Mouse (Mus musculus) kidney, postnatal 0 days (tissue): Measurements from ENCODE around the gene Rtel1. TPM values are rescaled to one million over a fixed set of nuclear protein-coding genes. Genes with fewer than 3 reads are reported as not detected.

Source experiments
- ATAC-seq: fragments of 200-750 bp; cut with Nextera tagmentation; replicated peaks from 2 replicates; pipeline ENCODE4 v1.8.0; 2017; ENCODE audit warnings: low read depth, moderate number of reproducible peaks, moderate TSS enrichment, moderate library complexity; ENCODE audit not compliant: low FRiP score
- DNase-seq: peaks from one replicate; pipeline ENCODE4 v3.0.0-alpha.2; 2016; ENCODE audit warnings: low spot score
- H3K27ac ChIP-seq: fragments of 300-500 bp; sonication (generic); 2 replicates; pipeline ENCODE4 v1.5.1; 2014; ENCODE audit warnings: mild to moderate bottlenecking
- H3K27me3 ChIP-seq: fragments of 300-500 bp; sonication (generic); 2 replicates; pipeline ENCODE4 v1.6.1; 2014; ENCODE audit warnings: low read length, mixed read lengths; ENCODE audit not compliant: insufficient read depth
- H3K36me3 ChIP-seq: fragments of 300-500 bp; sonication (generic); 2 replicates; pipeline ENCODE4 v1.6.1; 2014; ENCODE audit warnings: low read length, mixed read lengths; ENCODE audit not compliant: insufficient read depth
- H3K4me1 ChIP-seq: fragments of 300-500 bp; sonication (generic); replicated peaks from 2 replicates; pipeline ENCODE4 v1.6.1; 2014; ENCODE audit warnings: antibody characterized with exemption, low read length, mixed read lengths; ENCODE audit not compliant: insufficient read depth
- H3K4me2 ChIP-seq: fragments of 300-500 bp; sonication (generic); 2 replicates; pipeline ENCODE4 v1.6.1; 2014; ENCODE audit warnings: mild to moderate bottlenecking, low read length, moderate library complexity, mixed read lengths
- H3K4me3 ChIP-seq: fragments of 300-500 bp; sonication (generic); replicated peaks from 2 replicates; pipeline ENCODE4 v1.5.1; 2014; ENCODE audit warnings: low read depth, low read length
- H3K9ac ChIP-seq: fragments of 300-500 bp; sonication (generic); 2 replicates; pipeline ENCODE4 v1.6.1; 2014; ENCODE audit warnings: low read depth, low read length
- H3K9me3 ChIP-seq: fragments of 300-500 bp; sonication (generic); replicated peaks from 2 replicates; pipeline ENCODE4 v1.6.1; 2016; ENCODE audit warnings: low read length, inconsistent platforms, mixed read lengths
- CTCF ChIP-seq: IDR thresholded peaks from 2 replicates; pipeline ENCODE4 v1.5.1; 2016; ENCODE audit warnings: antibody characterized with exemption, low read depth, mild to moderate bottlenecking, moderate library complexity
- WGBS: fragments of 180-500 bp; shearing (Covaris S2); extraction: QIAGEN DNeasy Blood & Tissue Kit; methylation state at CpG from one replicate; pipeline ENCODE4 v1.1.7; 2014; 5-methylcytosine and 5-hydroxymethylcytosine counted together
- polyA plus RNA-seq: library from polyadenylated mRNA; unstranded; fragments of >200 nt; fragmentation: Nextera tagmentation; extraction: Ambion mirVana; gene quantifications from 2 replicates; pipeline ENCODE4 v1.2.1, GENCODE M21; 2015

The Rtel1 gene
- polyA plus RNA-seq, 1 experiment from 2014 or later: 16.8 TPM

- no peak for TF ChIP-seq CTCF
- no peak overlapping the region for H3K27ac ChIP-seq
- H3K4me2 ChIP-seq: peak overlapping the region; percentile 70
- H3K36me3 ChIP-seq: peaks cover 16% of the 10 kb centered on the region
- peak overlapping the region; percentile 62 for H3K4me3 ChIP-seq
- no peaks in the 10 kb centered on the region for H3K9me3 ChIP-seq
- H3K4me1 ChIP-seq: peaks cover 6% of the 10 kb centered on the region
- DNase-seq (no peak), ATAC-seq (peak; percentile 6; the same call in 1 of the 2 replicates)
- peak overlapping the region; percentile 61 for H3K9ac ChIP-seq
- no peaks in the 10 kb centered on the region for H3K27me3 ChIP-seq
- WGBS: 11% methylated on average over 7 of the region's 7 CpGs
Observed at GRCm38 (mm10) chr2:181320103-181320499, 562 bp downstream of the Rtel1 start.

- WGBS: 67% methylated on average over 5 of the region's 5 CpGs
- peaks cover 31% of the 10 kb centered on the region for H3K36me3 ChIP-seq
Observed at GRCm38 (mm10) chr2:181322136-181322535, 2.6 kb downstream of the Rtel1 start.

GRCm38 (mm10) chr2:181326098-181326497 lies 6.6 kb downstream of the Rtel1 start:
- Histone ChIP-seq H3K4me2 (no peak overlapping the region), H3K27ac (no peak overlapping the region), H3K9ac (no peak overlapping the region), H3K27me3 (no peaks in the 10 kb centered on the region), H3K9me3 (no peaks in the 10 kb centered on the region), H3K4me3 (no peak overlapping the region), H3K4me1 (no peaks in the 10 kb centered on the region), H3K36me3 (peaks cover 48% of the 10 kb centered on the region)
- ATAC-seq (no peak), DNase-seq (no peak)
- TF ChIP-seq CTCF: no peak
- 88% methylated on average over 2 of the region's 2 CpGs for WGBS

More at GRCm38 (mm10) chr2:181322136-181322535, 2.6 kb downstream of the Rtel1 start:
- no peak for DNase-seq
- no peak overlapping the region for H3K27ac ChIP-seq
- no peak overlapping the region for H3K4me2 ChIP-seq
- H3K27me3 ChIP-seq: no peaks in the 10 kb centered on the region
- H3K9ac ChIP-seq: no peak overlapping the region
- TF ChIP-seq CTCF: no peak
- ATAC-seq: no peak
- H3K4me1 ChIP-seq: peaks cover 6% of the 10 kb centered on the region
- H3K9me3 ChIP-seq: no peaks in the 10 kb centered on the region
- H3K4me3 ChIP-seq: no peak overlapping the region

- Histone ChIP-seq H3K4me3 (no peak overlapping the region), H3K9ac (no peak overlapping the region)
- DNase-seq: no peak
Observed at GRCm38 (mm10) chr2:181332542-181332941, 13.0 kb downstream of the Rtel1 start.

GRCm38 (mm10) chr2:181334023-181334422 lies 14.5 kb downstream of the Rtel1 start:
- no peak overlapping the region for H3K9ac ChIP-seq
- no peaks in the 10 kb centered on the region for H3K9me3 ChIP-seq
- no peaks in the 10 kb centered on the region for H3K27me3 ChIP-seq
- H3K36me3 ChIP-seq: peaks cover 47% of the 10 kb centered on the region
- 64% methylated on average over 3 of the region's 3 CpGs for WGBS
- no peak overlapping the region for H3K4me3 ChIP-seq
- DNase-seq (peak; percentile 75), ATAC-seq (no peak; the same call in 1 of the 2 replicates)
- no peak overlapping the region for H3K4me2 ChIP-seq
- H3K4me1 ChIP-seq: no peaks in the 10 kb centered on the region
- peak; percentile 75 for TF ChIP-seq CTCF
- H3K27ac ChIP-seq: no peak overlapping the region

More at GRCm38 (mm10) chr2:181332542-181332941, 13.0 kb downstream of the Rtel1 start:
- Histone ChIP-seq H3K27me3 (no peaks in the 10 kb centered on the region), H3K9me3 (no peaks in the 10 kb centered on the region), H3K27ac (no peak overlapping the region), H3K4me2 (no peak overlapping the region), H3K4me1 (no peaks in the 10 kb centered on the region), H3K36me3 (peaks cover 43% of the 10 kb centered on the region)
- no peak for ATAC-seq
- TF ChIP-seq CTCF: no peak

GRCm38 (mm10) chr2:181340426-181340825 lies 20.9 kb downstream of the Rtel1 start:
- no peak for ATAC-seq

GRCm38 (mm10) chr2:181342766-181343165 lies 23.2 kb downstream of the Rtel1 start:
- no peak overlapping the region for H3K4me2 ChIP-seq
- 92% methylated on average over 6 of the region's 6 CpGs for WGBS
- ATAC-seq (no peak), DNase-seq (no peak)
- TF ChIP-seq CTCF: no peak
- H3K9ac ChIP-seq: no peak overlapping the region
- no peaks in the 10 kb centered on the region for H3K4me1 ChIP-seq
- no peaks in the 10 kb centered on the region for H3K27me3 ChIP-seq
- peaks cover 27% of the 10 kb centered on the region for H3K36me3 ChIP-seq
- no peaks in the 10 kb centered on the region for H3K9me3 ChIP-seq
- no peak overlapping the region for H3K4me3 ChIP-seq
- no peak overlapping the region for H3K27ac ChIP-seq

More at GRCm38 (mm10) chr2:181340426-181340825, 20.9 kb downstream of the Rtel1 start:
- Histone ChIP-seq H3K36me3 (peaks cover 34% of the 10 kb centered on the region), H3K4me1 (no peaks in the 10 kb centered on the region), H3K4me3 (no peak overlapping the region), H3K27ac (no peak overlapping the region), H3K9ac (no peak overlapping the region), H3K4me2 (no peak overlapping the region), H3K9me3 (no peaks in the 10 kb centered on the region), H3K27me3 (no peaks in the 10 kb centered on the region)
- peak; percentile 21 for DNase-seq
- 53% methylated on average over 4 of the region's 4 CpGs for WGBS
- TF ChIP-seq CTCF: no peak
